Mouse (Mus musculus) cerebellum, adult 11 months (tissue): ENCODE results near the gene Ncan.

ENCODE experiments used
- DNase-seq: peaks from one replicate; pipeline ENCODE4 v3.0.0; 2022

Ncan gene

DNA sequence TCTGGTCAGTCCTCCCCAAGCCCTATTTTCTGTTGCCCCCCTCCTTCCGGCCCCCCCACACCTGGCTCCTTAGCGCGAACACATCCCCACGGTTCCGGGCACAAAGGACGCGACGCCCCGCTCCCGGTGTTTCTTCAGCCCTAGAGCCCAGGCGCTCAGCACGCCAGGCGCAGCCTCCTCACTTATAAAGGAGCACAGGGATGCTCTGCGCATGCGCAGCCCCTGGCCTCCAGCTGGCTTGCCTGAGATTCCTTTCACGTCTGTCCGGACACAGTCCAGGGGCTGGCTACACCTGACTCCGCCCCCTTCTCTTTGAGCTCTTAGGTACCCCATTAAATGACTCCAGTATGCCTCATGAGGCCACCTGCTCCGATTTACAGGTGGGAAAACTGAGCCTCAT is at the start of gene Ncan:
Gene Ncan, minus strand, starts transcription at position 207 of the 400 bp plus-strand sequence.
- DNase-seq, result peak; percentile 83

- no peak for DNase-seq
Measured at GRCm38 (mm10) chr8:70170116-70170515, 49.4 kb upstream of the Ncan start.

- peak; percentile 53 for DNase-seq
Measured at GRCm38 (mm10) chr8:70166504-70167110, 45.9 kb upstream of the Ncan start.

- no peak for DNase-seq
Measured at GRCm38 (mm10) chr8:70163316-70163715, 42.6 kb upstream of the Ncan start.

DNA sequence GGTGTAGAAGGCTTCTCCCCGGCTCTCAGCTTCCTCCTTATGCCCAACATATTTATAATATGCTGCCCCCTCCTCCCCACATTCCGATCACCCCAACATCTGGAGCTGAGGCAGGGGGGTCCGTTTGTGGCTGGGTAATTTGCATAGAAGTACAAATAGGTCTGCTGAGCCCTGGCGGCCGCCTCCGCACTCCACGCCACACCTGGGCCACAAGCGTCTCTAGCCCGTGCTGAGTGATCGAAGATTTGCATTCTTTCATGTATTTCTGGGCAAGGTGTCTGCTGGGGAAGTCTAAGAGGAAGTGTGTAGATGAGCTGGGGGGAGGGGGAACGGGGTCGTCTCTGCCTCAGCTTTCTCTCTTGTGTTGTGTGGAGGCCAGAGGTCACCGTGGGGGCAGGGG is 39.3 kb upstream of the Ncan start:
- DNase-seq, result no peak

DNA sequence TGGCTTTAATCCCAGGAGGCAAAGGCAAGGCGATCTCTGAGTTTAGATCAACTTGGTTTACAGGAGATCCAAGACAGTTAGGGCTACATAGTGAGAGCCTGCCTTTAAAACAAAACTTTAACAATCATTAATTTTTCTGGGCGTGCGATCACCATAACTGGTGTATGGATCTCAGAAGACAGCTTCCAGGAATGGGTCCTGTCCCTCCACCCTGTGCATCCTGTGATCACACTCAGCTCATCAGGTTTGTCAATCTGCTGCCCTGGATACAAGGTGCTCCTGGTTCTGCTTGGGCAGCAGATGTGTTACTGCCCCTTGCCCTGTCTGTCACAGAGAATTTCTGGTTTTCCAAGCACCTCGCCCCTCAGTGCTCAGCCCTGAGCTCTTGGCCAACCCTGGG is 38.5 kb upstream of the Ncan start:
- no peak for DNase-seq

DNA sequence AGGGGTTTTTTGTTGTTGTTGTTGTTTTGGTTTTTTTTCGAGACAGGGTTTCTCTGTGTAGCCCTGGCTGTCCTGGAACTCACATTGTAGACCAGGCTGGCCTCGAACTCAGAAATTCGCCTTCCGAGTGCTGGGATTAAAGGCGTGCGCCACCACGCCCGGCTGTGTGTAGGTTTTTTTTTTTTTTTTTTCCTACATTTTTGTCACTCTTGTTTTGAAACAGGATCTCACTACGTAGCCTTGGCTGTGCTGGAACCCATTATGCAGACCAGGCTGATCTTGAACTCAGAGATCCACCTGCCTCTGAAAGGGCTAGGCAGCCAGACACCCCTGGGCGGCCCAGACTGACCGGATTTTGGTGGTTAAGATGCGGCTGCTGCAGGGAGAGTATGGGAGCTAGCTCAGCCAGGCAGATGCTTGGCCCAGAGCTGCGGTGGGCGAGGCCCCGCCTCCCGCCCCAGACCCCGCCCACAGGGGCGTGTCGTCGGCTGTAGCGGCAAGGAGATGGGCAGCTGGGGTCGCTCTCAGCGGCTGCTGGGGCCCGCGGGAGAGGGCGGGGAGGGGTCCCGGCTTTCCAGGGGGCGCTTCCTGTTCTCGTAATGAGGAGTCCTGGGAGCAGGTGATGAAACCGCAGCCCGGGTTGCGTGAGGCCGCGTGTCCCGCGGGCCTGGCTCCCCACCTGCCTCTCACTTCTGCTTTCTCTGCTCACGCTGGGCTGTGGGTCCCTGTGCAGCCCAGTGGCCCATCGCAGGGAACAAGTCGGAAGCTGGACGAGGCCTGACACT is 37.6 kb upstream of the Ncan start:
- DNase-seq, result peak; percentile 29

DNA sequence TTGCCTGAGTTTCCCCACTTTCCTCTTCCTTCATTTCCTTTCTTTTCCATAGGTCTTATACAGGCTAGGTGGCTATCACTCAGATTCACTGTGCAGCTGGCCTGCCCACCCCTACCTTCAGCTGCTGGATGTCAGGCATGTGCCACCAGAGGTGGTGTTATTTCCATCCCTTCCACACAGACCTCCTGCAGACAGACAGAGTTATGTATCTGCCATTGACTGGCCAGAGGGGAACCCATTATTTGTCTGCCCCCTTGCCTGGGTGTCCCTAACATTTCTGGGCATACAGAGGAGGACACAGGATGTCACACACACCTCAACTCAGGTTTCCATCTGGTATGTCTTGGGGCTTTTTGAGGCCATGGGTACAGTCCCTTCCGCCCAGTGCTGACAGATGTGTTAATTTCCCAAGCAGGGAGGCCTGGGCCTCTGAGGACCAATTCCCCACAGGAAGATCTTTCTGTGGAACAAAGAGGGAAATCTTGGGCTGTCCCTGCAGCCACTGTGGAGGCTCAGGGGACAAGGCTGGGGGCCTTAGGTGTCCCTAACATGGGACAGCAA is 36.6 kb upstream of the Ncan start:
- no peak for DNase-seq

DNA sequence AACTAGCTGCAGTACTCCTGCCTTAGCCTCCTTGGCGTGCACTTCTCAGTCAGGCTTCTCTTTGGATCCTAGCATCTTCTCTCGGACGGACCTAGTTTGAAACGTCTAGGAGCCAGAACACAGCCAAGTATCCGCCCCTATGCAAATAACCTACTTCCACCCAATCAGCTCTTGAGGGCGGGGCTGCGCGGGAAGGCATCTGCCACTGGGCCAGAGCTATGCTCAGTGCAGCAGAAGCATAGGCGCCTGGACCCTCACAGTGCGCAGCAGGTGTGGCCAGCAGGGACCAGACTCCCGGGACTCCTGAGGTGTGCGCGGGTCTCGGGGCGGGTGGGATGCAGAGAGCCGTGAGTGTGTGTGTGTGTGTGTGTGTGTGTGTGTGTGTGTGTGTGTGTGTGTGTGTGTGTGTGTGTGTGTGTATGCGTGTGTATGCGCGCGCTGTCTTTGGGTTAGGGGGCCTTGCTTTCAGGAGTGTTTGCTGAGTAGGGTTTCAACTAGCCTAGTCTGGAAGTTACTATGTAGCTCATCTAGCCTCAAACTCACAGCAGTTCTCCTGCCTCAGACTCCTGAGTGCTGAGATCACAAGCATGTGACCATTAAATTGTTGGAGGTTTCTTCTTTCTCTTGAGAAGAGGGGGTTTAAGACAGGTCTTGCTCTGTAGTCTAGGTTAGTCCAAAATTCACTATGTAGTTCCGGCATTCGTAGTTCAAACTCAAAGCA is 32.0 kb upstream of the Ncan start:
- DNase-seq, result no peak

DNA sequence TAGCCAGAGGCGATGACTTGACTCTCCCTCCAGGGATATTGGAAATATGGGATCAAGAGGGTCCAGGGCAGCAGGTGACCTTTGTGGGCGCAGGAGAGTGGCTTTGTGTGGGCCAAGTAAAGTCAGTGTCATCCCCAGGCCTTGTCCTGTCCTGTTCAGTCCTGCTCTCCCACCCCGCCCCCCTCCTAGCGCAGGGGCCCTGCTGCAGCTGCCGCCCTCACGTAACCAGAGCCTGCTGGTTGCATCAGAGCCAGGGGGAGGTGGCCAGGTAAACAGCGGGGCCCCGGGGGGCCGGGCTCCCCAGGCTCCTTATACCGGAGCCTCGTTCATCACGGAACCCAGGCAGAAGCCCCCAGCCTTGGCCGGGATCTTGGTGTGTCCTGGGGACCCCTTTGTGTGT is 29.5 kb upstream of the Ncan start:
- no peak for DNase-seq

- no peak for DNase-seq
Measured at GRCm38 (mm10) chr8:70147678-70148607, 27.3 kb upstream of the Ncan start.

- no peak for DNase-seq
Measured at GRCm38 (mm10) chr8:70139981-70140380, 19.3 kb upstream of the Ncan start.

DNA sequence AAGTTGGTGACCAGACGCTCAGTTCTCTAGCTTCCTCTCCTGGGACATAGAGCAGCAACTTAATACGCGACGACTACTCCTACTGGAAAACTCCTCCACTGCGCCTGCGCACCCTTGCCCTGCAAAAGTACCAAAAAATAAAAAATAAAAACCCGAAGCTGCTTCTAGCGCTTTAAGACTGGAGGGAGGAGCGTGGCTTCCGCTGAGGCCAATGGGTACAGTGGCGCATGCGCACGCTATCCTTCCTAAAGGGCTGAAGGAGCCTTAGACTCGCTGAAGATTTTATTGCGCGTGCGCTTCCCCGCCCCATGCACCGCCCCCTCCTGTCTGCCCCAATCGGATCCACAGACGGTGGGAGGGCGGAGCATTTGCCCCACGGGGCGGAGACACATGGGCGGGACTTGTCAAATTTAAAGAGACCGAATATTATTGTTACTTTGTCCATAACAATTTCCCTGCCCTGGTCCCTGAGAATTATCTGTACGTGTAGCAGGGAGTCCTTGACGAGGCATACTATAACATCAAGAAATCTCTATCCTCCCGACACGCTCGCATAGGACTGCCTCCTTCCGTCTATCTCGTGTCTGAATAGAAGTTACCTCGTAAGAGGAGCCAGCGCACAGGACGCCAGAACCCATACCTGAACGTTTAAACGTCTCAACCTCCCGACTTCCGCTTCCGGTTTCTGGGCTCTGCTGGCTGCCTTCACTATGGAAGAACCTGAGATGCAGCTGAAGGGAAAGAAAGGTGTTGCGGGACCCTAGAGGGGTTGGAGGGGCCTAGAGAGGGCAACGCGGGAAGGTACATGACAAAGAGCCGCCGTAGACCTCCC is 18.6 kb upstream of the Ncan start, which contains the start of the genes Rfxank, Borcs8 and Mef2b:
Gene Rfxank, minus strand, starts transcription at position 129 of the 832 bp plus-strand sequence.
Gene Borcs8, plus strand, starts transcription at position 474 of the 832 bp plus-strand sequence.
Gene Mef2b, plus strand, starts transcription at position 686 of the 832 bp plus-strand sequence.
- peak; percentile 100 for DNase-seq

DNA sequence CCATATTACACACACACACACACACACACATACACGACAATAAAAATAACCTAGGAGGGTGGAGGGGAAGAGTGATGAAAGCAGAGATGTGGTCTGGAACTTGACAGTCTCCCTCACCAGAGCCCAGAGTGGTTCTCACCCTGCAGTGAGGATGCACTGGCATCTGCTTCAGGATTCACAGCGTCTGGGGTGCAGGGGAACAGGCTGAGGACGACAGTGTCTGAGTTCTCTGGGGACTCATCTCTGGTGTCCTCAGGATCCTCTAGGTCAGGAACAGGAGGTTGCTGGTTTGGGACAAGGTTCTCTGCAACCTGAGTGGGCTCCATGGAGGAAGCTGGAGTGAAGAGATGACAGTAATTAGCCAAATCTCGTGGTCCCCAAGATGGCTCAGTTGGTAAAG is 17.2 kb upstream of the Ncan start:
- no peak for DNase-seq

GRCm38 (mm10) chr8:70136591-70136990 is 15.9 kb upstream of the Ncan start:
- DNase-seq, result no peak

GRCm38 (mm10) chr8:70134931-70135330 is 14.3 kb upstream of the Ncan start:
- DNase-seq, result no peak

- DNase-seq, result no peak
Measured at GRCm38 (mm10) chr8:70134086-70134485, 13.4 kb upstream of the Ncan start.

DNA sequence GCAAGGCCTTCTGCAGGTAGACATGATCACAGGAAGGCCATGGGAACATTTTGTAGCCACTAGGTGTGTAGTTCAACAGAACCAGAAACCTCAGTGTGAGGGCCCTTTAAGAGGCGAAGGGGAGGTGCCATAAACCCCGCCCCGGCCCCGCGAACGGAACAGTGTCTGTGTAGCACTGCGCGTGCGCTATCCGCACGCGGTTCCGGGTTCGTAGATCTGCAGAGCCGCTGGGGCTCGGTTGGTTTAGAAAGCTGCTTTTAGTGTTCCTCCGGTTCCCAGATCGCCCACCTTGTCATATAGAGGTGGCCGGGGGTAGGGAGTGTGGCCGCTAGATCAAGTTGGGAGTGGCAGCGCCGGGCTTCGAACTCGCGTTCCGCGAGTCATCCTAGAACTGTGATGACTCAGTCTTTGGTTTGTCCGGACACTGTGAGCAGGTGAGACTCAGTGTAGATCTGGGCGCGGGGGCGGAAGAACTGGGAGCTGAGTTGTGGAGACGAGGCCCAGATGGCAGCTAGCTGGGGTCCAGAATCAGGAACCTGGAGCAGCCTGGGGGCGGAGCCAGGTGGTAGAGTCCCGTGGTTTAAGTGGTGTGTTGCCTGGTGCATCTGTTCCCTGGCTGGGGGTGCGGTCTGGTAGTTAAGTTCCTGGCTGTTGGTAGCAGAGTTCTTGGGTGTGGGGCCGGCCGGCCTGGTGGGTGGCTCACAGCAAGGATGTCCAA is 10.7 kb upstream of the Ncan start, which contains the start of gene Nr2c2ap:
Gene Nr2c2ap, plus strand, starts transcription at position 168 of the 718 bp plus-strand sequence.
- peak; percentile 77 for DNase-seq

DNA sequence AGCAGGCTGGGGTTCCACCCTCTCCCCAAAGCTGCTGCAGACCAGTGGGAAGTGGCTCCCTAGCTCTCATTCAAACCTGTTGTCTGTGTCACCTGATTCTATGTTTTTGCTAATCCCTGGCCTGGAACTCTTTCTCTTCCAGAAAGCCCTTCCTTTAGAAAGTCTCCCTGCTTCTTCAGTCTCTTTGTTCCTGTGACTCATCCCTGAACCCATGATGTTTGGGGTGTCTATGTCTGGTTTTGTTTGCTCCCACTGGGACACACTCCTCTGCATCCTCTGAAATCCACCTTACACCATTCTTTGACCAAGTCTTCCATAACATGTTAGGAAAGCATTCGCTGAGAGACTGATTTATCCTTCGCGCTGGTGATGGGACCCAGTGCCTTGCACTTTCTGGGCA is 9.4 kb upstream of the Ncan start:
- DNase-seq, result no peak

DNA sequence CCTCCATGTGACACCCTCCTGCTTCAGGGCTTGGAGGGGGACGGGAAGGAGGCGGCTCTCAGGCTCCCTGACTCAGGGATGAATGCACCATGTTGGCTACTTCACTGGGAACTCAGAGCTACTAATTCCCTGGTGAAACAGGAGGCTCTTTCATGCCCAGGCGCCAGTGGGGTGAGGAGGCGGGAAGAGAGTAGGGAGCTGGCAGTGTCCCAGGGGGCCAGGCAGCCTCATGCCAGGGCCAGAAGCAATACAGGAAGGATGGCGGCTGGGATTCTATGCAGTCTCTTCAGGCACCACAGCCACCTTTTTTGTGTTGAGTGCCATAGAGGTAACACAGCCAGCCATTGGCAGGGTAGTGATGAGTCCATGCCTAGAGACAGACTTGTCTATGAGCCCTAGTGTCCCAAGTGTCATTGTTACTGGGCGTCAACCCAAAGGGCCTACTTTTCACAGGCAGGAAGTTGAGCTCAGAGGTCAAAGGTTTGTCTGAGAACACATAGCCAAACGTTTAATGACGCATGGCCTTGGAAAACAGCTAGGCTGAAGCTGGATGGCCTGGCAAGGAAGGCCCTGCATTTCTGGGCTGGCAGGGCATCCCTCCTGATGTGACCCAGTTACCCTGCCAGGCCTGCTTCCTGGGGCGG is 8.8 kb upstream of the Ncan start:
- peak; percentile 47 for DNase-seq
